Mouse (Mus musculus) ES-E14 (cell line): Measurements from ENCODE around the gene Nos2.

ENCODE experiments used
- MAFK ChIP-seq: IDR thresholded peaks from 2 replicates; pipeline ENCODE4 v1.6.1; 2014; ENCODE audit warnings: mild to moderate bottlenecking, low read depth, low read length, inconsistent platforms; ENCODE audit not compliant: insufficient read depth
- ZNF384 ChIP-seq: IDR thresholded peaks from 2 replicates; pipeline ENCODE4 v1.6.1; 2012; ENCODE audit warnings: low read depth, low read length, inconsistent platforms

DNA sequence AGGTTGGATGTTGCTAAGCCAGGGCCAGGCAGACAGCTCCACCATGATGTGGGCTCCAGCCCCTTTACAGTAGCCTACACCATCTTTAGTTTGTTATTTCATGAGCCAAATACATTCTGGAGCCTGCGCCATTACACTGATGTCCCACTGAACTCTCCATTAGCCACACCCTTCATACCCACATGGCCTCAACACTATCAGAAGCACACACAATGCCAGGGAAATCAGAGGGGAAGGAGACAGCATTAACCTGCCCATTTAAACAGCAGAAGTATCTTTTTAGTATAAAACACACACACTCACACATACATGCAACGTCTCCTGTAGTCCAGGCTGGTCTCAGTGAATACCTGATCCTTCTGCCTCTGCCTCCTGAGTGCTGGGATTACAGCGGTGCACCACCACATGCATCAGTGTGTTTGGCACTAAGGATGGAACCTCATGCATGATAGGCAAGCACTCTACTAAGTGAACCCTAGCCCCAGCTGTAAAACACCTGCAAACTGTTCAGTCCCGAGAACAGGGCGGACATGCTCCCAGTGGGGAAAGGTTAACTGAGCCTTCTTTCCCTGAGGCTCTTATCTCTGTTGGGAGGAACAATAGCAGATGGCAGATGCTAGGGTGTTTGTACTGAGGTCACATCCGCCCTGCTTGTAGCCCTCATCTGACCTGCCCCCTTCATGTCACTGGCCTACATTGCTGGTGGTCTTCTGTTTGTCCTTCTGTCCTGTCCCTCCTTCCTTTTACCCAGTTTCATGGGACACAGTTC is 87.6 kb downstream of the Nos2 start:
- TF ChIP-seq MAFK (no peak), ZNF384 (no peak)
